Mouse (Mus musculus) left cerebral cortex, adult 2 months (tissue): Measurements from ENCODE around the gene Snrpg. TPM values are rescaled to one million over a fixed set of nuclear protein-coding genes. Genes with fewer than 3 reads are reported as not detected.
A peak's percentile ranks its signal among the peaks of the same experiment; 100 is the strongest.
"Not testable (repeated sequence)": the region's sequence is repeated elsewhere in the genome, so short reads cannot be mapped to it uniquely, and the experiment has no call there.

ENCODE experiments used
- DNase-seq, 2 experiments: peaks; one replicate each; pipeline ENCODE4 v3.0.0; 2021 to 2022; ENCODE audit warnings: low spot score in 2 of 2, mixed read lengths in 1 of 2; ENCODE audit errors: extremely low spot score in 1 of 2
- H3K27ac ChIP-seq: fragments of 200-600 bp; 2 replicates; pipeline ENCODE4 v1.8.1; 2022
- H3K4me3 ChIP-seq: fragments of 200-600 bp; 2 replicates; pipeline ENCODE4 v1.8.1; 2022
- CTCF ChIP-seq: fragments of 200-600 bp; IDR thresholded peaks from 2 replicates; pipeline ENCODE4 v1.8.1; 2022; ENCODE audit warnings: antibody characterized with exemption, mild to moderate bottlenecking, moderate library complexity
- intact Hi-C: fragments of 180-260 bp; cut with DNase I; formaldehyde crosslinking; loops from one replicate; pipeline ENCODE4 v1.15.1; 2025
- total RNA-seq, 2 experiments: library from RNA; stranded (reverse); gene quantifications; 2 replicates each; pipeline ENCODE4 v1.2.3; 2021

Snrpg gene
- total RNA-seq, 2 experiments from 2014 or later, result 54.8 to 61.9 TPM

GRCm38 (mm10) chr6:86370093-86370713, 901 bp upstream of the Snrpg start:
- no peak for DNase-seq
- no peak overlapping the region for H3K4me3 ChIP-seq
- intact Hi-C loops, result loop anchor here (2.0 kb wide), 1 partner anchor 27 kb away; the partner anchor contains the start of gene Pcyox1
- H3K27ac ChIP-seq, result peak overlapping the region; percentile 93
- peak; percentile 45 for TF ChIP-seq CTCF

GRCm38 (mm10) chr6:86371340-86371911, 322 bp downstream of the Snrpg start:
- no peak for TF ChIP-seq CTCF
- DNase-seq, result peak; percentile 96 to 97
- intact Hi-C loops, result loop anchor here (2.0 kb wide), 1 partner anchor 25 kb away; the partner anchor contains the start of gene Pcyox1
- peak overlapping the region; percentile 90 for H3K4me3 ChIP-seq
- H3K27ac ChIP-seq, result peak overlapping the region; percentile 93

DNA sequence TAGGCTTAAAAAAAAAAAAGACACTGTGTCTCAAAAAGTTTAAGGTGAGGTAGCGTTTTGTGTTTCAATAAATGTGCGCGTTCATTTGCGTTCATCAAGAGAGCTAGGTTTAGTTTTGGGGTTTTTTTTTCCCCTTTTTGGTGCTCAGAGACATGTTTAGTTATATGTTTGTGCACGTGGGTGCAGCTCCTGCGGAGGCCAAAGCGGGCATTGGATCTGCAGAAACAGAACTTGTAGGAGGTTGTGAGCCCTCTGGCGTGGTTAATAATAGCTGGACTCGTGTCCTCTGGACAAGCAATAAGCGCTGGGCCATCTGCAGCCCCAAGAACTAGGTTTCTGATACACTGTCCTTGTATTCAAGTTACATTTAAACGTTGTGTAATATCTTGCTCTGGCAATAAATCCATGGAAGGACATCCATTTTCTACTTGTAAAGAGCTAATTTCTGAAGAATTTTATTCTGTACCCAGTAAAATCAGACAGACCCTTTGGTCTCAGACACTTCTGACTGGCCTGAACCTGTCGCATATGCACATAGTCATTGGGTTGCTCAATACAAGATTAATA, 929 bp downstream of the Snrpg start:
- peak overlapping the region; percentile 83 for H3K27ac ChIP-seq
- H3K4me3 ChIP-seq, result peak overlapping the region; percentile 90
- intact Hi-C loops, result loop anchor here (2.0 kb wide), 1 partner anchor 25 kb away; the partner anchor contains the start of gene Pcyox1

DNA sequence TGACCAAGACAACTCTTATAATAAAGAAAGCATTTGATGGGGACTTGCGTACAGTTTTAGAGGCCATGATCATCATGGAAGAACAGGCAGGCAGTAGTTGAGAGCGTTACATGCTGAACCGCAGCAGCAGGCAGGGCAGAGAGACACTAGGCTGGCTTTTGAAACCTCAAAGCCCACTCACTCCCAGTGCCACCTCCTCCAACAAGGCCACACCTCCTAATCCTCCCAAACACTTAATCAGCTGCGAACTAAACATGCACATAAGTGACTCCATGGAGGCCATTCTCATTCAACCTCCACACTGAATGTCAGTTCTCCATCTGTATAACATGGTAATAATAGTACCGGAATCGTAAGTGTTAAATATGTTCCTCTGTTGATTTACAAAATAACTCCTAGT, 2.5 kb downstream of the Snrpg start:
- H3K4me3 ChIP-seq, result no peak overlapping the region
- intact Hi-C loops, result no loop called here
- no peak for TF ChIP-seq CTCF
- no peak for DNase-seq
- H3K27ac ChIP-seq, result no peak overlapping the region

More for the DNA sequence above, 929 bp downstream of the Snrpg start:
- TF ChIP-seq CTCF, result no peak
- DNase-seq, result no peak

DNA sequence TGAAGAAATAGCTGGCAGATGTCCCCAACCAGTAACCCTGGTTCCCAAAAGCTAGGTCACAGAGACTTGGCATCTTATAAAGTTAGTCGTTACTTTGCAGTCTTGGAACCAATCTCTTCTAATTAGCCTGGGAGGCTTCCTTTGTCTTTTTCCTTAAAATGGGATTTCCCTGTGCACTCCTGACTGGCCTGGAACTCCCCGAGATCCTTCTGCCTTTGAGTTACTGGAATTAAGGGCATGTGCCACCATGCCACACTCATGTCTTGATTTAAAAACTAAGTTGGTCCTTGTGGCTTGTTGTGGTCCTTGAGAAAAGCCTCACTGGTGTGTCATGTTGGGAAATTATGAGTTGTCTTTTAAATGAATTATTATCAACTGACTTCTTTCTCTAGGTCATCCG, 7.2 kb downstream of the Snrpg start:
- DNase-seq, result no peak
- intact Hi-C loops, result no loop called here
- Histone ChIP-seq H3K4me3 (no peak overlapping the region), H3K27ac (no peak overlapping the region)
- no peak for TF ChIP-seq CTCF

- DNase-seq, intact Hi-C loops, H3K27ac ChIP-seq: not testable (repeated sequence)
These were observed 9.0 kb downstream of the Snrpg start for GRCm38 (mm10) chr6:86380112-86380511.

GRCm38 (mm10) chr6:86382551-86382950, 11.4 kb downstream of the Snrpg start:
- TF ChIP-seq CTCF, result no peak
- no peak overlapping the region for H3K4me3 ChIP-seq
- H3K27ac ChIP-seq, result no peak overlapping the region
- no peak for DNase-seq
- intact Hi-C loops, result no loop called here

More at GRCm38 (mm10) chr6:86380112-86380511, 9.0 kb downstream of the Snrpg start:
- not testable (repeated sequence) for H3K4me3 ChIP-seq

DNA sequence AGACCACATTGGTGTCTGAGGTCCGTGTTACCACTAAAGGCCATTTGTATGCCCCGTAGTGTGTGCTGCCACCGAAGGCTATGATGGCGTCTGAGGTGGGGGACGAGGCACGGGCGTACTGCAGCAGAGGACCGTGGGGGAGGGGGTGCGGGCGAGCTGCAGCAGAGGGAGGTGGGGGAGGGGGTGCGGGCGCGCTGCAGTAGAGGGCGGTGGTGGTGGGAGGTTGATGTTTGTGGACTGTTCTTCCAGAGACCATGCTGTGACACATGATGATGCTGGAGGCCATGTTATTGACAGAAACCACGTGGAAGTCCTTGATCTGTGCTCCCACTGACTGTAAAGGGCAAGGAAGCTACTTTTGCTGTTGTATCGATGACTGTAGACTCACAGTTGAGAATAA, 12.3 kb downstream of the Snrpg start:
- H3K27ac ChIP-seq, result no peak overlapping the region
- H3K4me3 ChIP-seq, result no peak overlapping the region
- DNase-seq, result no peak
- intact Hi-C loops, result no loop called here
- TF ChIP-seq CTCF, result no peak

DNA sequence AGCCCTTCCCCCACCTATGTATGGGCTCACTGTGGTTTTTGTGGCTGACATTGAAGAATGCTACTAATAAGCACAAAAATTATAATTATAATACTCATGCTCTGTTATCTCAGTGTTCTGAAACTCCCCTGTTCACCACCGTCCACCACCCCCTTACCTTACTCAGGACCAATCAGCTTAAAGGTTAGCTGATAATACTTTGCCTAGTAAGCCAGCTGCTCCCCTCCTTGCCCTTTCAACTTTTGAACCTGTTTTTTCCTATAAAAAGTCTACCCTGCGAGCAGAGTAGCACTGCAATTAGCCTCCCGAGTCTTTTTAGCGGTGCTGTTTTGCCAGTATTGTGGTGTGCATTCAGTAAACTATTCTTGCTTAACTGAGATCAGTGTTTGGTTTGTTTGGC, 13.6 kb downstream of the Snrpg start:
- Histone ChIP-seq H3K27ac (no peak overlapping the region), H3K4me3 (no peak overlapping the region)
- no peak for DNase-seq
- intact Hi-C loops, result no loop called here
- no peak for TF ChIP-seq CTCF

- intact Hi-C loops, result no loop called here
- TF ChIP-seq CTCF, result no peak
These were observed 14.4 kb downstream of the Snrpg start for GRCm38 (mm10) chr6:86385362-86386104.

DNA sequence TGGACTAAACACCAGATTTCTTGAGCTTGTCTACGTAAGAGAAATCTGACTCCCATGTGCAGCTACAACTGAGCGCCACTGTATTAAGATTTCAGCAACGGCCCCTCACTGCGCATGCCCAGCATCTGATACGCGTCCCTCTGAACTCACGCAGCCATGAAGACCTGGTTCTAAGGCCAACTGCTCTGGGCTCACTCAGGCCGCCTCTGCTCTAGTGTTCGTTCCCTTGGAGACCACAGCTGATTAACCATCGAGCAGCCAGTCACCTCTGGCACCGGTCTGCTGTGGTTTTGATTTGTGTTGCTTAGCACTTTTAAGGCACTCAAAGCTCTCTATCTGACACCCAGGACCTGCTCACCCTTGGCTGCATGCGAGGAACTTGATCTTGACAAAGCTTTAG, 16.2 kb downstream of the Snrpg start:
- Histone ChIP-seq H3K27ac (no peak overlapping the region), H3K4me3 (no peak overlapping the region)
- DNase-seq, result no peak
- intact Hi-C loops, result no loop called here
- TF ChIP-seq CTCF, result no peak

More at GRCm38 (mm10) chr6:86385362-86386104, 14.4 kb downstream of the Snrpg start:
- Histone ChIP-seq H3K4me3 (no peak overlapping the region), H3K27ac (no peak overlapping the region)
- DNase-seq, result no peak

- Histone ChIP-seq H3K27ac (no peak overlapping the region), H3K4me3 (no peak overlapping the region)
- TF ChIP-seq CTCF, result no peak
- intact Hi-C loops, result no loop called here
- DNase-seq, result no peak
These were observed 17.4 kb downstream of the Snrpg start for GRCm38 (mm10) chr6:86388461-86388860.
